Comparison of ENCODE assay signal across 8 mouse cellular contexts in the genomic region with DNA sequence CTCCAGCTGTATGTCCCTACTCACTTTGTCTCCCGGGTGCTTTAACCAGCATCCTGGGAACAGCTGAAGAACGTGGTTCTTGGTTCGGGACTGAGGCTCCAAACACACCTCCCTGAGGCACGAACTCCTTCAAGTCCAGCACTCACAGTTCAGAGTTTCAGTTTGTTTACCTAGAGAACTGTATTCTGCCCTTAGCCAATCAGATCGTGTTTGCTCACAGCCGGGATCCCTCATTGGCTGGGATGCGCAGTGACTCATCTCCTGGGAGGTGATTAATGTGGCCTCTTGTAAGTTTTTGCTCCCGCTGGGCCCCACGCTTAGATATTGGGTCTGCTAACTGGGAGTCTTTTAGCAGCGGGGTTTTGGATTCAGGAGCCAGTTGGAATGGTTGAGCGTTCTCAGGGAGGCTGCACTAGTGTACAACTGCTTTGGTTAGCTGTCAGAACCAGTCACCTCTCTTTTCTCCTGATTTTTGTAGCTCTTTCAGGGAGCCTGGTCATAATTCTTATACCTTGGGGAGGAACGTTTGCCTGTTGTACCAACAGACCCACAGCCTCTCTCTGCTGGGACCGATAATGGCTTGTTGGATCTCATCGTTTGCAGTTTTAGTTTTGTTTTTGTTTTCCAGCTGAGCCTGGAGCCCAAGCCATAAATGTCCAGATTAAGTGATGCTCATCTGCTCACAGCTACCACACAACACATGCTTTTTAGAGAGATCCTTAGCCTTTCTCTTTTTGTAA. TPM values are rescaled to one million over a fixed set of nuclear protein-coding genes. Genes with fewer than 3 reads are reported as not detected.
A peak's percentile ranks its signal among the peaks of the same experiment; 100 is the strongest.
DNase-seq lines count a peak whose midpoint lies in the region; TF ChIP-seq lines count a peak whose summit lies in the region.

No protein-coding gene starts in this region.

- TF ChIP-seq RAD21 in MEL (IDR thresholded peaks at IDR 0.05; ENCODE audit: low read depth, low read length), result no peak

- TF ChIP-seq CTCF in MEL (IDR thresholded peaks at IDR 0.05 in 2 of 3, conservative IDR thresholded peaks at IDR 0.05 in 1 of 3; ENCODE audit: control insufficient read depth in 1 of 3, insufficient read depth in 1 of 3, low read depth in 2 of 3, low read length in 3 of 3, poor library complexity in 1 of 3, severe bottlenecking in 1 of 3), result no peak

- H3K9ac ChIP-seq in MEL (ENCODE audit: control insufficient read depth, low read depth, low read length, poor library complexity, severe bottlenecking), result peak overlapping the region; percentile 49

- TF ChIP-seq POLR2A in MEL (IDR thresholded peaks at IDR 0.05; ENCODE audit: control insufficient read depth in 1 of 2, insufficient read depth in 1 of 2, low read depth in 1 of 2, low read length in 2 of 2, poor library complexity in 1 of 2), result 0 out of 4 replicates have a peak, but pooled peaks of 1 of the 2 experiments have one; percentile 28

- peak; percentile 93 for DNase-seq in MEL (ENCODE audit: low read depth, low spot score)
- DNase-seq in c-Kit-positive CD71-negative TER-119-negative erythroid progenitor cells, embryonic 14.5 days (ENCODE audit: low read depth), result peak; percentile 85
- peak; percentile 33 to 39 for DNase-seq in frontal cortex, postnatal 10 days (ENCODE audit: low spot score in 2 of 2)
- peak; percentile 80 for DNase-seq in hindbrain, embryonic 10.5 days (ENCODE audit: low spot score)
- peak; percentile 37 for DNase-seq in layer of hippocampus, adult 9-10 months (ENCODE audit: low spot score)
- DNase-seq in lung, postnatal 10 days, result peak; percentile 89
- peak; percentile 49 for DNase-seq in ovary, postnatal 10 days (ENCODE audit: low spot score)
- peak; percentile 85 for DNase-seq in thymus, postnatal 14 days

- H3K79me2 ChIP-seq in MEL (ENCODE audit: control insufficient read depth, insufficient read depth, low read length, poor library complexity), result no peaks in the 10 kb centered on the region

- no peaks in the 10 kb centered on the region for H3K9me3 ChIP-seq in MEL (replicated peaks; ENCODE audit: insufficient read depth, low read length)
- no peaks in the 10 kb centered on the region for H3K9me3 ChIP-seq in hindbrain, embryonic 10.5 days

- peaks cover 0 to 2% of the 10 kb centered on the region in 2 experiments; a peak in 1 of 4 replicates for H3K36me3 ChIP-seq in MEL (ENCODE audit: control insufficient read depth in 1 of 2, insufficient read depth in 2 of 2, low read length in 2 of 2)
- no peaks in the 10 kb centered on the region for H3K36me3 ChIP-seq in hindbrain, embryonic 10.5 days

- H3K4me1 ChIP-seq in MEL (ENCODE audit: control insufficient read depth in 1 of 2, insufficient read depth in 2 of 2, low read length in 2 of 2), result peaks cover 5 to 20% of the 10 kb centered on the region in 2 experiments; a peak in 3 of 4 replicates
- H3K4me1 ChIP-seq in hindbrain, embryonic 10.5 days (replicated peaks), result peaks cover 26% of the 10 kb centered on the region

- WGBS in hindbrain, embryonic 10.5 days, result 5% methylated on average over 14 of the region's 14 CpGs

- TF ChIP-seq EP300 in MEL (IDR thresholded peaks at IDR 0.05; ENCODE audit: low read depth in 1 of 2, low read length in 2 of 2), result no peak

- H3K4me3 ChIP-seq in MEL (ENCODE audit: control insufficient read depth in 1 of 2, insufficient read depth in 1 of 2, low read depth in 2 of 2, low read length in 2 of 2), result peak overlapping the region; percentile 47 to 73
- H3K4me3 ChIP-seq in hindbrain, embryonic 10.5 days, result peak overlapping the region; percentile 49

- 0 out of 4 replicates have a peak, but pooled peaks cover 0 to 1% of the 10 kb centered on the region in 2 experiments for H3K27me3 ChIP-seq in MEL (ENCODE audit: control insufficient read depth in 1 of 2, insufficient read depth in 2 of 2, low read length in 2 of 2)
- no peaks in the 10 kb centered on the region; the same call in 1 of the 2 replicates for H3K27me3 ChIP-seq in hindbrain, embryonic 10.5 days (ENCODE audit: insufficient read depth, poor library complexity, severe bottlenecking)

- peak overlapping the region; percentile 53 for H3K27ac ChIP-seq in MEL (ENCODE audit: control insufficient read depth, low read depth, low read length)
- H3K27ac ChIP-seq in hindbrain, embryonic 10.5 days, result peak overlapping the region; percentile 76

TF ChIP-seq in MEL, 35 proteins besides CTCF, POLR2A, EP300 and RAD21:
- TF ChIP-seq NELFE (IDR thresholded peaks at IDR 0.05; ENCODE audit: low read depth, low read length) (no peak), ETS1 (IDR thresholded peaks at IDR 0.05; ENCODE audit: low read depth, low read length) (no peak), HCFC1 (IDR thresholded peaks at IDR 0.05; ENCODE audit: low read depth, low read length) (peak; percentile 49), UBTF (IDR thresholded peaks at IDR 0.05; ENCODE audit: borderline replicate concordance, insufficient read depth, low read depth, low read length) (no peak), TAL1 (IDR thresholded peaks at IDR 0.05; ENCODE audit: low read length) (no peak), SMC3 (IDR thresholded peaks at IDR 0.05; ENCODE audit: low read depth, low read length) (no peak), ZKSCAN1 (IDR thresholded peaks at IDR 0.05; ENCODE audit: low read depth, low read length) (no peak), CHD2 (IDR thresholded peaks at IDR 0.05; ENCODE audit: low read length) (0 out of 2 replicates have a peak, but pooled peaks have one; percentile 15), USF1 (IDR thresholded peaks at IDR 0.05; ENCODE audit: low read depth, low read length) (no peak), NRF1 (IDR thresholded peaks at IDR 0.05; ENCODE audit: insufficient read depth, low read depth, low read length, poor library complexity, severe bottlenecking) (0 out of 2 replicates have a peak, but pooled peaks have one; percentile 26), CHD1 (IDR thresholded peaks at IDR 0.05; ENCODE audit: low read depth, low read length) (no peak), ZC3H11A (IDR thresholded peaks at IDR 0.05; ENCODE audit: low read depth, low read length) (no peak), POLR2AphosphoS2 (IDR thresholded peaks at IDR 0.05; ENCODE audit: low read length) (no peak), TBP (IDR thresholded peaks at IDR 0.05; ENCODE audit: low read depth, low read length) (no peak; the same call in 1 of the 2 replicates), GABPA (IDR thresholded peaks at IDR 0.05; ENCODE audit: low read depth, low read length) (no peak), MAFK (IDR thresholded peaks at IDR 0.05; ENCODE audit: borderline replicate concordance, low read depth, low read length) (no peak), SIN3A (IDR thresholded peaks at IDR 0.05; ENCODE audit: low read length) (peak; percentile 82), POLR2AphosphoS5 (IDR thresholded peaks at IDR 0.05; ENCODE audit: borderline replicate concordance, low read depth, low read length) (no peak), RCOR1 (IDR thresholded peaks at IDR 0.05; ENCODE audit: low read depth, low read length) (no peak), BHLHE40 (IDR thresholded peaks at IDR 0.05; ENCODE audit: borderline replicate concordance, low read depth, low read length) (no peak), E2F4 (IDR thresholded peaks at IDR 0.05; ENCODE audit: borderline replicate concordance, low read depth, low read length) (no peak), MAZ (IDR thresholded peaks at IDR 0.05; ENCODE audit: low read depth, low read length) (no peak), TCF12 (IDR thresholded peaks at IDR 0.05; ENCODE audit: low read depth, low read length) (0 out of 2 replicates have a peak, but pooled peaks have one; percentile 17), GATA1 (IDR thresholded peaks at IDR 0.05; ENCODE audit: low read depth, low read length) (no peak), ELF1 (IDR thresholded peaks at IDR 0.05; ENCODE audit: low read depth, low read length) (no peak), MYB (IDR thresholded peaks at IDR 0.05; ENCODE audit: low read depth, low read length) (no peak), MXI1 (IDR thresholded peaks at IDR 0.05; ENCODE audit: low read depth, low read length) (peak; percentile 74), USF2 (IDR thresholded peaks at IDR 0.05; ENCODE audit: borderline replicate concordance in 1 of 2, insufficient read depth in 1 of 2, low read depth in 1 of 2, low read length in 2 of 2) (no peak), JUND (IDR thresholded peaks at IDR 0.05; ENCODE audit: low read depth, low read length) (peak; percentile 75; the same call in 1 of the 2 replicates), MAX (IDR thresholded peaks at IDR 0.05; ENCODE audit: low read length) (no peak; the same call in none of the 2 replicates), MEF2A (IDR thresholded peaks at IDR 0.05; ENCODE audit: extremely low read depth, insufficient replicate concordance, low read depth, low read length, poor library complexity, severe bottlenecking) (no peak), MYC (IDR thresholded peaks at IDR 0.05; ENCODE audit: low read depth, low read length) (no peak), ZMIZ1 (IDR thresholded peaks at IDR 0.05; ENCODE audit: low read depth, low read length) (no peak), KAT2A (conservative IDR thresholded peaks at IDR 0.05; ENCODE audit: low read depth, low read length) (no peak), ZNF384 (IDR thresholded peaks at IDR 0.05; ENCODE audit: low read depth, low read length) (no peak)

RNA-seq across cellular contexts. Expression of gene Vwf, which starts 26.8 kb away (rescaled TPM):
- total RNA-seq in MEL (2012; rRNA removed), result 0.13 and 0.42 TPM in 2 replicates
- polyA plus RNA-seq in MEL (2012; ENCODE audit: insufficient read depth in 1 of 2, insufficient read length in 2 of 2, low read depth in 1 of 2, low replicate concordance in 2 of 2, missing spikeins in 1 of 2), result under 1 TPM in 1 of 2 experiments, not detected in 1; 0.29 TPM
- 3.9 and 7.1 TPM in 2 replicates for polyA plus RNA-seq in hindbrain, embryonic 10.5 days (2016; fragmentation: Nextera tagmentation; extraction: Ambion mirVana)

Comparison
In these comparisons a context has a peak if more than half of its experiments do, and no peak if none do; other contexts are left out.
1. Peak in every context shown above with its lines: DNase-seq, H3K4me3 ChIP-seq and H3K27ac ChIP-seq.
2. DNase-seq: peak in every context shown above with its lines; median percentile 93 in MEL; 89 in lung, postnatal 10 days; 85 in c-Kit-positive CD71-negative TER-119-negative erythroid progenitor cells, embryonic 14.5 days; 85 in thymus, postnatal 14 days; 80 in hindbrain, embryonic 10.5 days; 49 in ovary, postnatal 10 days; 37 in layer of hippocampus, adult 9-10 months; 36 in frontal cortex, postnatal 10 days.